Mouse (Mus musculus): ENCODE results near the gene Hoxa6. TPM values are rescaled to one million over a fixed set of nuclear protein-coding genes. Genes with fewer than 3 reads are reported as not detected.

Gene Hoxa6
- total RNA-seq, 2 experiments from 2014 or later = not detected

DNA sequence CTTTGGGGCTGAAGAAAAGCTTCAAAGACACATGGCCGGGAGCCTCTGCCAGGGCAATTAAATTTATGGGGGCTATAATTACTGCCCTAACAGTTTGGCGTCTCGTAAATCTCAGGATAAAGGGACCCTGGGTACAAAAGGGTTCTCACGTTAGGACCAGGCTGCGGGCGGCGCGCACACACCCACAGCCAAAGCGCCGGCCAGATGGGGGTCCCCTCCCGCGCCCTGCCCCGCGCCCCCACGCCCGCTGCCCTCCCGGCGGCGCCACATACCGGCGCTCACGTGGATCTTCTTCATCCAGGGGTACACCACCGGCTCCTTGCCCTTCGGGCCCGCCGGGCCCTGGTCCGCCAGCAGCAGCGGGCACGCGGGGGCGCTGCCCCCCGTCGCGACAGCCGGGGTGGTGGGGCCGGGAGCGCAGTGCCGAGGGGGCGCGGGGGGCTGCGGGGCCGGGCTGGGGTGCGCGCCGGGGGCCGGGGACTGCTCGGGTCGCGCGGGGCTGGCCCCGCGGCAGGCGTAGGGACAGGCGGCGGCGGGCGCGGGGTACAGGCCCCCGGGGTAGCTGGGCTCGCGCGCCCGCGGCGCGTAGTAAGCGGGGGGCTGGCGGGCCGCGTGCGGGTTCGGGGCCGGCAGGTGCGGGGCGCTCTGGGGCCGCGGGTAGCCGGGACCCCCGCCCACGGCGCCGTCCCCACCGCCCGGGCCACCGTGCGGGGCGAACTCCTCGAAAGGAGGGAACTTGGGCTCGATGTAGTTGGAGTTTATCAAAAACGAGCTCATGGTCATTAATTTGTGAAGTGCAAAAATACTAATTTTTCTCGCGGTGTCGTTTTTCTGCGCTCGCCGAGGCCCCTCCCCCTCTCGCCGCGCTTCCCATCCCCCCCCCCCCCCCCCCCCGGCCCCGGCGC, 17.4 kb downstream of the Hoxa6 start, which contains the start of gene Hoxa4:
Gene Hoxa4 (minus strand): TSS at position 848 of the 905 bp plus-strand sequence.
- Histone ChIP-seq H3K4me3 (peak within 1 kb of the TSS; percentile 43), H3K27ac (no peak within 1 kb of the TSS)
- TF ChIP-seq CTCF (conservative IDR thresholded peaks at IDR 0.05) = no peak
- no peak for DNase-seq (ENCODE audit: low spot score in 2 of 2)

DNA sequence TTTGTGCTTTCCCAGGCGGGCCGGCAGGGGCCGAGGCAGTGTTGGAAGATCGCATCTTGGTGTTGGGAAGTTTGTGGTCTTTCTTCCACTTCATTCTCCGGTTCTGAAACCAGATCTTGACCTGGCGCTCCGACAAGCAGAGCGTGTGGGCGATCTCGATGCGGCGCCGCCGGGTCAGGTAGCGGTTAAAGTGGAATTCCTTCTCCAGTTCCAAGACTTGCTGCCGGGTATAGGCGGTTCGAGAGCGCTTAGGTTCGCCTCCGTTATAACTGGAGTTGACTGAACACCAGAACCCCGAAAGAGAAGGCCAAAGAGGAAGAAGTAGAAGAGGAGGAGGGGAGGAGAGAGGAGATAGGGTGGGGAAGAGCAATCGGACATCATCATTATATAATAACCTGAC, 18.1 kb downstream of the Hoxa6 start:
- no peak for TF ChIP-seq CTCF (conservative IDR thresholded peaks at IDR 0.05)
- H3K27ac ChIP-seq = no peak overlapping the region
- H3K4me3 ChIP-seq = no peak overlapping the region
- no peak for DNase-seq (ENCODE audit: low spot score in 2 of 2)

DNA sequence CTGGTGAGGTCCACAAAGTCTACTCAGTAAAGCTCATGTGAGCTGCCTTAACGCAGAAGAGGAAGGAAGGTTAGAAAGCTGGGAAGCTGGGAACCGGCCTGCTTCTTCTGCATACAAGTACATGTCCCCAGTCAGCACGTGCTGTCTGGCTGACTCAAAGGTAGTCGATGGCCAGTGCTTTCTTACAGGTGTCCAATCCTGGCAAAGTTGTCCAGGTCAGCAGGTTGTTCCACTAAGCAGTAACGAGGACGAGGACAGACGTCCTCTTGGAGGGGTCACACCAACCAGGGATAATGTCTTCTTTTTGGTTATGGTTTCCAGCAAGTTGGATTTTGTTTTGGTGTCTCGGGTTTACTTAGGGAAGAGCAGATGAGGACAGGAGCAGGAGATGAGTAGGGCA, 18.6 kb downstream of the Hoxa6 start:
- Histone ChIP-seq H3K27ac (no peak overlapping the region), H3K4me3 (no peak overlapping the region)
- no peak for TF ChIP-seq CTCF (conservative IDR thresholded peaks at IDR 0.05)
- DNase-seq (ENCODE audit: low spot score in 2 of 2) = no peak

DNA sequence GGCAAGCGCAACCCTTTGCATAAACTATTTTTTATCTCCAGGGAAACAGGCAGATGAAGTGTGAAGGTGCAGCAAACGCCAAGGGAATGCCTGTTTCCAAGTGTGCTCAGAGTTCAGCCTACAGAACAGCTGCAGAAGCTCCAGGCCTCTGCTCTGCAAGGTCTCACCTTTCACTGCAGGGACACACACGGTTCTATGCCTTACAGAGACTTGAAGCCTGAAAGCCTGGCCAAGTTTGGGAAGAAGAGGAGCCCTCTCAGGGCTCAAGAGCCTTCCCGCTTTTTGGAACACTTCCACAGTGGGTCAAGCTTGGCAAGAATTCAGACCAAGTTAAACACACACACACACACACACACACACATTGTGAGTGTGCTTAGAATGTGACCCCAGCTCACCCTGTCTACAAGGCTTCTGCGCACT, 19.3 kb downstream of the Hoxa6 start:
- no peak for TF ChIP-seq CTCF (conservative IDR thresholded peaks at IDR 0.05)
- DNase-seq (ENCODE audit: low spot score in 2 of 2) = no peak
- Histone ChIP-seq H3K27ac (no peak overlapping the region), H3K4me3 (no peak overlapping the region)

DNA sequence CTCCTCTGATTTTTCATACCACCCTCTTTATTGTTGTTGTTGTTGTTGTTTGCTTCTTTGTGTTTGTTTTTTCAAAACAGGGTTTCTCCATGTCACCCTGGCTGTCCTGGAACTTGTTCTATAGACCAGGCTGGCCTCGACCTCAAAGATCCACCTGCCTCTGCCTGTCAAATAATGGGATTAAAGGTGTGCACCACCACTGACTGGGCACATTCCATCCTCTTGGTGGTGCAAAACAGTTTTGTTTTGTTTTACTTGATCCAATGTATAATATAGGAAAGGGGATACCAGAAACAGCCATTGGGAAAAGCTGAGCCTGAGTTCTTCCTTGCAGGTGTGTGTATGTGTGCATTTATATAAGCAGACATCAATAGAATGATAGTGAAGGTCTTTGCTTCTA, 22.0 kb downstream of the Hoxa6 start:
- Histone ChIP-seq H3K4me3 (no peak overlapping the region), H3K27ac (no peak overlapping the region)
- no peak for TF ChIP-seq CTCF (conservative IDR thresholded peaks at IDR 0.05)
- no peak for DNase-seq (ENCODE audit: low spot score in 2 of 2)

DNA sequence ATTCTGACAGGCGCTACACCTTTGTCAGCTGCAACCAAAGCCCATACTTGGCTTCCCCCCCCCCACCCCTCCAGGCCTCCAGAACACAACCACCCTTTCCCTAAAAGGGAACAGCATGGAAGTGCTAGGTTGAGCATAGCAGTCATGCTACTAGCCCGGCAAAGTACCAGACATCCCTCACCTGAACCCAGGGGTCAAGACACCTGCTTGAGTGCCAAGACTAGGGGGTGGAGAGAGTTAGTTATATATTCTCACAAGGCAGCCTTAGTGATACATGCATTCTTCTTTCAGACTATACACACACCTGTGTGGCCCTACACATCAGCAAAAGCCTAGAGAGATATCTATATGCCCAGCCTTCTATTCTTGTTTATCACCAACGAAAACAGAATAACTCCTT, 22.7 kb downstream of the Hoxa6 start:
- no peak for TF ChIP-seq CTCF (conservative IDR thresholded peaks at IDR 0.05)

DNA sequence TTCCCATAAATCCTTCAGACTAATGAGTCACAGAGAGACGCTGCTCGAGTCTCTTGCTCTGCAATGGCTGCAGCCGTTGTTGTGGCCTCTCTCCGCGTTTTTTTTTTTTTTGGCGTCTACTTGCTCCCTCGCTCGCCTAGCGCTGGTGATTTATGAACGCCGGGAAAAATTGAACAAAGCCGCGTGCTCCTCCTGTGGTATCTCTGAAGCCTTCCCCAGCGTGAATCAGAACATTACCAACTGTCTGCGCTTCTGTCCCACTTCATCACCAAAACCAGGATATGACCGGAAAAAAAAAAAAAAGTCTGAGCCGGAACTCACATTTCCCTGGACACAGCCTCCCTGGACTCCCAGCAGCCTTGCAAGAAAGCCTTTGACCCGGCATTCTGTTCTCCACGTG, 23.3 kb downstream of the Hoxa6 start:
- TF ChIP-seq CTCF (conservative IDR thresholded peaks at IDR 0.05) = no peak
- no peak for DNase-seq (ENCODE audit: low spot score in 2 of 2)
- H3K4me3 ChIP-seq = no peak overlapping the region
- H3K27ac ChIP-seq = no peak overlapping the region

More for the DNA sequence above, 22.7 kb downstream of the Hoxa6 start:
- DNase-seq (ENCODE audit: low spot score in 2 of 2) = no peak
- H3K4me3 ChIP-seq = no peak overlapping the region
- no peak overlapping the region for H3K27ac ChIP-seq

DNA sequence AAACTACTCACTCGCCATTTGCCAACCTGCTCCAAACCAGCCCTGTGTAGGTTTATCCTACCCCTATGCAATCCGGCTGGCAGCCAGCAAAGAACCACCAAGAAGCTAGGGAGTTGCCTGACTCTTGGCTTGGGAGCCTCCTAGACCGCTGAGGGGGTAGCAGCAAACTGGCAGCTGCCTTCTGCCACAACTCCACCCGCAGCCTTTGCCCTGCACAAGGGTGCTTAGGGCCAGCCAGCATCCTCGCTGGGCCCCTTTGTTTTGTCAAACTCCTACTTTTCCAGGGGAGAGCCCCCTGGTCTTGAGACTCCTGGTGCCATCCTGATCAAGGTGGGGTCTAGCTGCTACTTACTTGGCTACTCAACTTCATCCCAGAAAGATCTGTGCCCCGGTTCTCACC, 23.9 kb downstream of the Hoxa6 start:
- no peak overlapping the region for H3K27ac ChIP-seq
- no peak for TF ChIP-seq CTCF (conservative IDR thresholded peaks at IDR 0.05)
- DNase-seq (ENCODE audit: low spot score in 2 of 2) = no peak
- H3K4me3 ChIP-seq = no peak overlapping the region

DNA sequence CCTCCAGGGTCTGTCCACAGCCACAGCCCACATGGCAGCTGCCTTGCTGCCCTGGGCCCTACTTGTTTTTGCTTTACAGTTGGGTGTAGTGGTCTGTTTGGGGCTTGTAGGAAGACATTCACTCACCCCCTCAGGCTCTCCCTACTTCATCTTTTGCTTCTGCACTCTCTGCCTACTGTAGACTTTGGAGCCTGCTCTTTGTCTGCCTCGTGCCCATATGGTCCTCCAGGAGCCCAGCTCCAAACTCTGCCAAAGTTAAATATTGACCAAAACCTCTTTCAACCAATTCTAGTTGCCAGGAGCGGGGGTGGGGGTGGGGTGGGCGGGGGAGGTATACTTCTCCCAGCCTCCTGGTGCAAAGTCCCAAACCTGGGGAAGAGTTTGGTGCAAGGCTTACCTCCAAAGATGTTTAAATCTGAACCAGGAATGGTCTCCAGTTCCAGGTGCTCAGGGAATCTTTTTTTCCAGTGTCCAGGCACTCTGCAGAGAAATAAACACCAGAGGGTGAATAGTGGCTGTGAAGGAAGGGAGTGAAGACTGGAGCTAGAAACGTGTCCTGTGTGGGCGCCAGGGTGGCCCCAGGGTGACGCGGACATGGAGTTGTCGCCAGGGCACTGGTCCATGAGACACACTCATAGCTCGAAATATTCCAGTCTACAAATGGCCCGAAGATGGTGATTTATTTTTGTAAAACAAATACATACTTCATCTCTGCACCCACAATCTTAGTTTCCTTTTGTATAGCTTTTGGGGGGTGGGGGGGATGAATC, 25.0 kb downstream of the Hoxa6 start:
- no peak overlapping the region for H3K4me3 ChIP-seq
- DNase-seq (ENCODE audit: low spot score in 2 of 2) = no peak
- H3K27ac ChIP-seq = no peak overlapping the region
- TF ChIP-seq CTCF (conservative IDR thresholded peaks at IDR 0.05) = no peak

DNA sequence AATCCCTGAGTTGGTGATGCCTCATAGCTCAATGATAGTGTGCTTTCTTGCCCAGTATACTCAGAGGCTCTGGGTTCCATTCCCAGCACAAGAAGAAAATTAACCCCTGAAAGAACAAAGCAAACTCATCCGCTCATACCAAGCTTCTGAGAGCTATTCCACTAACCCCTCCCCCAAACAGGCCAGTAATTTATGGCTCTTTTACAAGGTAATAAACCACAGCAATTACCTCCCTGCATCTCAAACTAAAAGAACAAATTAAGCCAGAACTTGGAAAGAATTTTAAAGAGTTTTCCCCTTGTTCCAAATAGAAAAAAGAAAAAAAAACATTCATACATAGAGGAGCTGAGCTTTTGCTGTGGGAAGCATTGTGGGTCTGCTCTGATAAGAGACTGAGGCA, 25.7 kb downstream of the Hoxa6 start:
- TF ChIP-seq CTCF (conservative IDR thresholded peaks at IDR 0.05) = no peak
- Histone ChIP-seq H3K4me3 (no peak overlapping the region), H3K27ac (no peak overlapping the region)
- DNase-seq (ENCODE audit: low spot score in 2 of 2) = no peak

DNA sequence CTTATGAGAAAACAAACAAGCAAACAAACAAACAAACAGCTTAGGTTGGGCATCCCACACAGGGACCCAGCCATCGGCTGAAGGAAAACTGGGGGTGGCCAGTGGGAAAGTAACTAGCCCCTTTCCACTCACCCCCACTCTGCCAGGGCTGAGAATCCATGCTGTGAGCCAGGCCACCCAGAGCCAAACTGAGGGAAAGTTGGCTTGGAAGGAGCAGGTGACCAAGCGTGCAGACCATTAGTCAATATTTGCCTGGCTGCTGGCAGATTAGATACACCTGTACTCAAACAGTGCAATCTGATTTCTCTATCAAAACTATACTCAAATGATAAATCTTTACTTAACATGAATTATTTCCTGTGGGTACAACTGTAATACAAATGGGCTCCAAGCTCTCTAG, 26.5 kb downstream of the Hoxa6 start:
- no peak overlapping the region for H3K27ac ChIP-seq
- no peak for TF ChIP-seq CTCF (conservative IDR thresholded peaks at IDR 0.05)
- H3K4me3 ChIP-seq = no peak overlapping the region
- DNase-seq (ENCODE audit: low spot score in 2 of 2) = no peak

DNA sequence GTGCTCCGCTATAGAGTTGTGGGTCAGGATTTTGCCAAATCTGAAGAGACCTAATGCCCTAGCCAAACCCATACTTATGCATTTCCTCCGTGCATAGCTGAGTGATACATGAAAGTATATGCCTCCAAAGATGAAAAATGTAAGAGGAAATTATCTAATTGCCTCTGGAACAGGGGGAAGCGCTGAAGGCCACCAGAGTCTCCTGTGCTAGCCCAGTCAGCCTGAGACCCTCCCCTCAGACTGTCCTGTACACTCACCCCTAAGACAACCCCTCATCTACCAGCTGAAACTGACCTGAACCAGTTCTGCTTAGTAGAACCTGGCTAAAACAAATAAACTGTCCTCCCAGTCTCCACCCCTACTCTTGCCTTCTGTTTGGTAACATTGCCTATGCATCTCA, 27.8 kb downstream of the Hoxa6 start:
- DNase-seq (ENCODE audit: low spot score in 2 of 2) = no peak
- TF ChIP-seq CTCF (conservative IDR thresholded peaks at IDR 0.05) = no peak
- Histone ChIP-seq H3K27ac (no peak overlapping the region), H3K4me3 (no peak overlapping the region)

DNA sequence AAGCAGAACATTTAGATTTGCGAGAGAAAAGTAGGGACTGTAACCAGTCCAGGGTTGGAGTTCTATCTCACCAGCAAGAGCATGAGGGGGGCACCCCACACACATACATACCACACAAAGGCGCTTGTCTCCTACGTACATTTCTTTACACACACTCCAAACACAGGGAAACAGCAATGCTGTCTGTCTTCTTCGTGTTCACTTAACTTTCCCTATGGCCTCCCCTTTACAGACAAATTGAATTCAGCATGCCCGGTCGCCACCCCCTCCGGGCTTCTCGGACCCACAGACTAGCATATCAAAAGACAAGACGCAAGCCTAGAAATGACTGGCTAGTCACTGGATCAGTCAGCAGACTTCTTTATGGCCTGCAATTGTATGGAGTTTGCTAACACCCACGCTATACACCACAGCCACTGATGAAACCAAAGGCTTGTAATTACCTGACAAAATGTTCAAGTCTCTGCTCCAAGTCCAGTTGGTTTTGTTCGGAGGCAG, 28.3 kb downstream of the Hoxa6 start:
- no peak for DNase-seq (ENCODE audit: low spot score in 2 of 2)
- no peak for TF ChIP-seq CTCF (conservative IDR thresholded peaks at IDR 0.05)
- no peak overlapping the region for H3K27ac ChIP-seq
- no peak overlapping the region for H3K4me3 ChIP-seq
